Mouse (Mus musculus) E14TG2a.4 (cell line): ENCODE results near the gene Hip1.

Experiments
- CTCF ChIP-seq: conservative IDR thresholded peaks from 2 replicates; pipeline ENCODE4 v1.5.1; 2014; ENCODE audit warnings: low read length
- NANOG ChIP-seq: IDR thresholded peaks from 2 replicates; pipeline ENCODE4 v1.6.1; 2014; ENCODE audit warnings: borderline replicate concordance, low read length, mixed read lengths

GRCm38 (mm10) chr5:135405437-135405836 is 139.5 kb downstream of the Hip1 start:
- TF ChIP-seq CTCF, result no peak
- no peak for TF ChIP-seq NANOG
